Mouse (Mus musculus) heart, adult 11 months (tissue): ENCODE results near the gene Gabarap.
A peak's percentile ranks its signal among the peaks of the same experiment; 100 is the strongest.

Source experiments
- DNase-seq: peaks from one replicate; pipeline ENCODE4 v3.0.0; 2022

Gene Gabarap

GRCm38 (mm10) chr11:70000396-70000898 lies 9.5 kb downstream of the Gabarap start, which contains the start of gene Dvl2:
Gene Dvl2, plus strand, starts transcription at chr11:70000595.
- DNase-seq = peak; percentile 100

- peak; percentile 87 for DNase-seq
Observed at GRCm38 (mm10) chr11:70001159-70001558, 10.2 kb downstream of the Gabarap start.

- peak; percentile 89 for DNase-seq
Observed at GRCm38 (mm10) chr11:70001865-70002264, 10.9 kb downstream of the Gabarap start.

- peak; percentile 91 for DNase-seq
Observed at GRCm38 (mm10) chr11:70002471-70002870, 11.5 kb downstream of the Gabarap start.

GRCm38 (mm10) chr11:70005521-70005920 lies 14.6 kb downstream of the Gabarap start:
- no peak for DNase-seq

GRCm38 (mm10) chr11:70010033-70010432 lies 19.1 kb downstream of the Gabarap start:
- peak; percentile 88 for DNase-seq

- peak; percentile 90 for DNase-seq
Observed at GRCm38 (mm10) chr11:70010548-70010947, 19.6 kb downstream of the Gabarap start.

- peak; percentile 82 for DNase-seq
Observed at GRCm38 (mm10) chr11:70010961-70011360, 20.0 kb downstream of the Gabarap start.

- DNase-seq = peak; percentile 91
Observed at GRCm38 (mm10) chr11:70012931-70013330, 22.0 kb downstream of the Gabarap start.

- peak; percentile 94 for DNase-seq
Observed at GRCm38 (mm10) chr11:70013408-70013807, 22.5 kb downstream of the Gabarap start.

- DNase-seq = peak; percentile 90
Observed at GRCm38 (mm10) chr11:70014051-70014450, 23.1 kb downstream of the Gabarap start.

- DNase-seq = peak; percentile 99
Observed at GRCm38 (mm10) chr11:70014880-70015558, 24.1 kb downstream of the Gabarap start, which contains the start of gene Acadvl. Gene Acadvl, minus strand, starts transcription at chr11:70015411.

GRCm38 (mm10) chr11:70015677-70016076 lies 24.7 kb downstream of the Gabarap start:
- DNase-seq = no peak

GRCm38 (mm10) chr11:70016177-70016576 lies 25.2 kb downstream of the Gabarap start:
- DNase-seq = peak; percentile 83

GRCm38 (mm10) chr11:70016669-70017068 lies 25.7 kb downstream of the Gabarap start, which contains the start of gene Dlg4:
Gene Dlg4, plus strand, starts transcription at chr11:70016942.
- DNase-seq = peak; percentile 79

GRCm38 (mm10) chr11:70017199-70017767 lies 26.3 kb downstream of the Gabarap start:
- DNase-seq = peak; percentile 92

GRCm38 (mm10) chr11:70018131-70018990 lies 27.4 kb downstream of the Gabarap start:
- peak; percentile 96 for DNase-seq

- peak; percentile 95 for DNase-seq
Observed at GRCm38 (mm10) chr11:70019495-70020021, 28.6 kb downstream of the Gabarap start.

- DNase-seq = peak; percentile 94
Observed at GRCm38 (mm10) chr11:70020022-70020631, 29.2 kb downstream of the Gabarap start.

- DNase-seq = peak; percentile 98
Observed at GRCm38 (mm10) chr11:70020731-70021263, 29.9 kb downstream of the Gabarap start.

GRCm38 (mm10) chr11:70021264-70022132 lies 30.6 kb downstream of the Gabarap start:
- DNase-seq = peak; percentile 99
